Comparison of ENCODE assay signal across 29 mouse cellular contexts in genomic region chr17:67090997-67091396, GRCm38 (mm10).
DNase-seq lines count a peak whose midpoint lies in the region; ATAC-seq and TF ChIP-seq lines count a peak whose summit lies in the region.
"Had no signal": no experiment of that assay in that cellular context is flagged by ENCODE, and none has a peak within 500 bp of the region (broad histone marks: within the 10 kb centered on the region; RNA-seq: fewer than 3 reads in every experiment).

No protein-coding gene starts in this region.

- DNase-seq in cerebellum, postnatal 10 days: peak; percentile 60 to 71
- DNase-seq in cerebellum, postnatal 36 days: no peak
- peak; percentile 74 for DNase-seq in heart, adult 11 months
- DNase-seq in heart, adult 18-20 months: no peak
- DNase-seq in midbrain, embryonic 14.5 days: no peak
- DNase-seq in midbrain, postnatal 0 days (ENCODE audit: low spot score): no peak
- no peak for DNase-seq in frontal cortex, postnatal 25 days (ENCODE audit: low spot score in 2 of 2)
- DNase-seq: adrenal gland, postnatal 10 days; cerebellum, adult 11 months; cerebellum, adult 9-10 months; heart, postnatal 36 days; kidney, adult 11 months; kidney, postnatal 14 days; layer of hippocampus, adult 9-11 months; lung, embryonic 14.5 days; lung, postnatal 14 days; right cerebral cortex, adult 18-20 months; spleen, adult 18-20 months; thymus, adult 18-20 months; thymus, postnatal 25 days had no signal

- no peaks in the 10 kb centered on the region for H3K9me3 ChIP-seq in midbrain, embryonic 14.5 days (ENCODE audit: control insufficient read depth, low read length)
- H3K9me3 ChIP-seq in midbrain, postnatal 0 days (ENCODE audit: low read length): no peaks in the 10 kb centered on the region
- no peaks in the 10 kb centered on the region for H3K9me3 ChIP-seq in hindbrain, embryonic 16.5 days (ENCODE audit: control insufficient read depth, low read length)
- H3K9me3 ChIP-seq: embryonic facial prominence, embryonic 10.5 days; embryonic facial prominence, embryonic 15.5 days; heart, embryonic 10.5 days; heart, embryonic 15.5 days; liver, embryonic 15.5 days had no signal

- no peak for TF ChIP-seq CTCF in midbrain, postnatal 0 days (IDR thresholded peaks at IDR 0.05)

- no peaks in the 10 kb centered on the region for H3K36me3 ChIP-seq in midbrain, embryonic 14.5 days (ENCODE audit: control insufficient read depth, insufficient read depth, low read length)
- no peaks in the 10 kb centered on the region for H3K36me3 ChIP-seq in midbrain, postnatal 0 days (ENCODE audit: insufficient read depth, low read length)
- H3K36me3 ChIP-seq in hindbrain, embryonic 16.5 days (ENCODE audit: control insufficient read depth, insufficient read depth, low read length): no peaks in the 10 kb centered on the region
- H3K36me3 ChIP-seq: embryonic facial prominence, embryonic 10.5 days; embryonic facial prominence, embryonic 15.5 days; heart, embryonic 10.5 days; heart, embryonic 15.5 days; liver, embryonic 15.5 days had no signal

- H3K4me1 ChIP-seq in midbrain, embryonic 14.5 days (ENCODE audit: control insufficient read depth, insufficient read depth, low read length): no peaks in the 10 kb centered on the region
- peaks cover 6% of the 10 kb centered on the region; the same call in 1 of the 2 replicates for H3K4me1 ChIP-seq in midbrain, postnatal 0 days (ENCODE audit: insufficient read depth, low read length)
- H3K4me1 ChIP-seq in hindbrain, embryonic 16.5 days (ENCODE audit: control insufficient read depth, insufficient read depth, low read depth, low read length): peaks cover 8% of the 10 kb centered on the region
- H3K4me1 ChIP-seq: embryonic facial prominence, embryonic 15.5 days; heart, embryonic 10.5 days; heart, embryonic 15.5 days; liver, embryonic 15.5 days had no signal

- no peak overlapping the region for H3K4me3 ChIP-seq in midbrain, embryonic 14.5 days (replicated peaks; ENCODE audit: low read depth, low read length)
- no peak overlapping the region for H3K4me3 ChIP-seq in midbrain, postnatal 0 days (ENCODE audit: low read depth, low read length)
- H3K4me3 ChIP-seq in hindbrain, embryonic 16.5 days (ENCODE audit: low read length): no peak overlapping the region
- H3K4me3 ChIP-seq: embryonic facial prominence, embryonic 10.5 days; embryonic facial prominence, embryonic 15.5 days; heart, embryonic 10.5 days; heart, embryonic 15.5 days; liver, embryonic 15.5 days had no signal

- no peaks in the 10 kb centered on the region for H3K27me3 ChIP-seq in midbrain, embryonic 14.5 days (ENCODE audit: control insufficient read depth, insufficient read depth, low read length)
- H3K27me3 ChIP-seq in midbrain, postnatal 0 days (ENCODE audit: insufficient read depth, low read length): no peaks in the 10 kb centered on the region
- H3K27me3 ChIP-seq in hindbrain, embryonic 16.5 days (replicated peaks; ENCODE audit: control insufficient read depth, insufficient read depth, low read length): no peaks in the 10 kb centered on the region
- H3K27me3 ChIP-seq: CH12.LX; embryonic facial prominence, embryonic 15.5 days; heart, embryonic 15.5 days; liver, embryonic 15.5 days had no signal

- H3K9ac ChIP-seq in midbrain, embryonic 14.5 days (replicated peaks; ENCODE audit: low read length): no peak overlapping the region
- no peak overlapping the region for H3K9ac ChIP-seq in midbrain, postnatal 0 days (replicated peaks; ENCODE audit: low read length, poor library complexity, severe bottlenecking)
- no peak overlapping the region for H3K9ac ChIP-seq in hindbrain, embryonic 16.5 days (ENCODE audit: low read depth, low read length)
- H3K9ac ChIP-seq: embryonic facial prominence, embryonic 15.5 days; heart, embryonic 15.5 days; liver, embryonic 15.5 days; lung, embryonic 14.5 days had no signal

- WGBS in midbrain, embryonic 14.5 days: 80% methylated on average over 5 of the region's 5 CpGs
- 70% methylated on average over 5 of the region's 5 CpGs for WGBS in midbrain, postnatal 0 days
- WGBS in hindbrain, embryonic 16.5 days: 55% methylated on average over 5 of the region's 5 CpGs

- no peak for ATAC-seq in midbrain, embryonic 14.5 days (ENCODE audit: low FRiP score, low TSS enrichment)
- ATAC-seq in midbrain, postnatal 0 days (ENCODE audit: low FRiP score): no peak
- ATAC-seq in hindbrain, embryonic 16.5 days: 0 out of 2 replicates have a peak, but pooled peaks have one; percentile 40
- ATAC-seq: inflammation-experienced regulatory T-cells, adult 6 months had no signal

- H3K27ac ChIP-seq in midbrain, embryonic 14.5 days (replicated peaks; ENCODE audit: low read depth, low read length): 0 out of 2 replicates have a peak overlapping the region, but pooled peaks have one; percentile 43
- H3K27ac ChIP-seq in midbrain, postnatal 0 days (ENCODE audit: low read depth, low read length): no peak overlapping the region
- no peak overlapping the region for H3K27ac ChIP-seq in hindbrain, embryonic 16.5 days (ENCODE audit: low read depth, low read length)
- H3K27ac ChIP-seq: embryonic facial prominence, embryonic 10.5 days; embryonic facial prominence, embryonic 15.5 days; heart, embryonic 10.5 days; heart, embryonic 15.5 days; liver, embryonic 15.5 days; stomach, postnatal 0 days had no signal

- H3K4me2 ChIP-seq in midbrain, embryonic 14.5 days (ENCODE audit: low read length): no peak overlapping the region
- H3K4me2 ChIP-seq in midbrain, postnatal 0 days (ENCODE audit: low read depth, low read length, poor library complexity, severe bottlenecking): no peak overlapping the region
- H3K4me2 ChIP-seq in hindbrain, embryonic 16.5 days (ENCODE audit: low read length): no peak overlapping the region
- H3K4me2 ChIP-seq: embryonic facial prominence, embryonic 15.5 days; heart, embryonic 15.5 days; liver, embryonic 15.5 days; lung, embryonic 14.5 days had no signal

Comparison
In these comparisons a context has a peak if more than half of its experiments do, and no peak if none do; other contexts are left out.
1. DNase-seq: peak in cerebellum, postnatal 10 days (2 of 2) and heart, adult 11 months (single experiment); none in cerebellum, postnatal 36 days (0 of 2), heart, adult 18-20 months (0 of 2), midbrain, embryonic 14.5 days (single experiment), midbrain, postnatal 0 days (single experiment) and frontal cortex, postnatal 25 days (0 of 2).